Mouse (Mus musculus): ENCODE measurements at regions not wholly inside any gene's neighbourhood (a gene's known extent, or its start where the extent isn't known, plus 50 kb on each side); places are given as distances from the start of the nearest gene placed in this dataset.

- H3K4me2 ChIP-seq (ENCODE audit: low read depth, low read length) = no peak overlapping the region
- H3K9ac ChIP-seq (ENCODE audit: low read depth, low read length) = no peak overlapping the region
- no peaks in the 10 kb centered on the region for H3K4me1 ChIP-seq (ENCODE audit: control insufficient read depth, low read depth, low read length)
- ATAC-seq (ENCODE audit: low read depth) = no peak
- H3K27me3 ChIP-seq (ENCODE audit: control insufficient read depth, insufficient read depth, low read depth, low read length) = no peaks in the 10 kb centered on the region
- H3K36me3 ChIP-seq (ENCODE audit: control insufficient read depth, insufficient read depth) = no peaks in the 10 kb centered on the region
- H3K27ac ChIP-seq (ENCODE audit: low read length) = no peak overlapping the region
- WGBS (ENCODE audit: insufficient replicate concordance) = 52% methylated on average over 3 of the region's 3 CpGs
- H3K4me3 ChIP-seq (ENCODE audit: low read depth, low read length) = no peak overlapping the region
- H3K9me3 ChIP-seq (replicated peaks; ENCODE audit: control insufficient read depth, low read length) = no peaks in the 10 kb centered on the region
Measured at GRCm38 (mm10) chr7:116808475-116808874, 304.3 kb downstream of the Nucb2 start.

GRCm38 (mm10) chr7:116816494-116816893 is 312.3 kb downstream of the Nucb2 start:
- H3K4me1 ChIP-seq (ENCODE audit: control insufficient read depth, low read depth, low read length) = no peaks in the 10 kb centered on the region; the same call in 1 of the 2 replicates
- no peak overlapping the region for H3K9ac ChIP-seq (ENCODE audit: low read depth, low read length)
- ATAC-seq (ENCODE audit: low read depth) = no peak
- H3K4me2 ChIP-seq (ENCODE audit: low read depth, low read length) = no peak overlapping the region
- 51% methylated on average over 2 of the region's 2 CpGs for WGBS (ENCODE audit: insufficient replicate concordance)
- H3K4me3 ChIP-seq (ENCODE audit: low read depth, low read length) = no peak overlapping the region
- no peaks in the 10 kb centered on the region for H3K27me3 ChIP-seq (ENCODE audit: control insufficient read depth, insufficient read depth, low read depth, low read length)
- H3K9me3 ChIP-seq (replicated peaks; ENCODE audit: control insufficient read depth, low read length) = no peaks in the 10 kb centered on the region
- no peak overlapping the region for H3K27ac ChIP-seq (ENCODE audit: low read length)
- H3K36me3 ChIP-seq (ENCODE audit: control insufficient read depth, insufficient read depth) = no peaks in the 10 kb centered on the region

GRCm38 (mm10) chr7:116817991-116818390 is 313.8 kb downstream of the Nucb2 start:
- H3K4me3 ChIP-seq (ENCODE audit: low read depth, low read length) = no peak overlapping the region
- no peak overlapping the region for H3K9ac ChIP-seq (ENCODE audit: low read depth, low read length)
- no peak overlapping the region for H3K27ac ChIP-seq (ENCODE audit: low read length)
- H3K36me3 ChIP-seq (ENCODE audit: control insufficient read depth, insufficient read depth) = no peaks in the 10 kb centered on the region
- no peaks in the 10 kb centered on the region for H3K9me3 ChIP-seq (replicated peaks; ENCODE audit: control insufficient read depth, low read length)
- H3K4me1 ChIP-seq (ENCODE audit: control insufficient read depth, low read depth, low read length) = no peaks in the 10 kb centered on the region; the same call in 1 of the 2 replicates
- no peaks in the 10 kb centered on the region for H3K27me3 ChIP-seq (ENCODE audit: control insufficient read depth, insufficient read depth, low read depth, low read length)
- H3K4me2 ChIP-seq (ENCODE audit: low read depth, low read length) = no peak overlapping the region
- peak; percentile 63 for ATAC-seq (ENCODE audit: low read depth)
- 49% methylated on average over 7 of the region's 7 CpGs for WGBS (ENCODE audit: insufficient replicate concordance)

GRCm38 (mm10) chr7:116820613-116821012 is 316.4 kb downstream of the Nucb2 start:
- no peaks in the 10 kb centered on the region for H3K9me3 ChIP-seq (replicated peaks; ENCODE audit: control insufficient read depth, low read length)
- 56% methylated on average over 5 of the region's 5 CpGs for WGBS (ENCODE audit: insufficient replicate concordance)
- no peaks in the 10 kb centered on the region; the same call in 1 of the 2 replicates for H3K4me1 ChIP-seq (ENCODE audit: control insufficient read depth, low read depth, low read length)
- H3K9ac ChIP-seq (ENCODE audit: low read depth, low read length) = no peak overlapping the region
- H3K27me3 ChIP-seq (ENCODE audit: control insufficient read depth, insufficient read depth, low read depth, low read length) = no peaks in the 10 kb centered on the region
- no peak overlapping the region for H3K4me3 ChIP-seq (ENCODE audit: low read depth, low read length)
- no peak overlapping the region for H3K27ac ChIP-seq (ENCODE audit: low read length)
- no peak for ATAC-seq (ENCODE audit: low read depth)
- H3K36me3 ChIP-seq (ENCODE audit: control insufficient read depth, insufficient read depth) = no peaks in the 10 kb centered on the region
- no peak overlapping the region for H3K4me2 ChIP-seq (ENCODE audit: low read depth, low read length)

GRCm38 (mm10) chr7:116842894-116843293 is 338.7 kb downstream of the Nucb2 start:
- Histone ChIP-seq H3K4me3 (ENCODE audit: low read depth, low read length) (no peak overlapping the region), H3K4me2 (ENCODE audit: low read depth, low read length) (no peak overlapping the region), H3K9me3 (replicated peaks; ENCODE audit: control insufficient read depth, low read length) (no peaks in the 10 kb centered on the region), H3K4me1 (ENCODE audit: control insufficient read depth, low read depth, low read length) (no peaks in the 10 kb centered on the region), H3K9ac (ENCODE audit: low read depth, low read length) (no peak overlapping the region), H3K36me3 (ENCODE audit: control insufficient read depth, insufficient read depth) (no peaks in the 10 kb centered on the region), H3K27me3 (ENCODE audit: control insufficient read depth, insufficient read depth, low read depth, low read length) (no peaks in the 10 kb centered on the region), H3K27ac (ENCODE audit: low read length) (no peak overlapping the region)
- 38% methylated on average over 3 of the region's 3 CpGs for WGBS (ENCODE audit: insufficient replicate concordance)
- ATAC-seq (ENCODE audit: low read depth) = no peak

- Histone ChIP-seq H3K4me1 (ENCODE audit: control insufficient read depth, low read depth, low read length) (no peaks in the 10 kb centered on the region), H3K36me3 (ENCODE audit: control insufficient read depth, insufficient read depth) (no peaks in the 10 kb centered on the region), H3K9ac (ENCODE audit: low read depth, low read length) (no peak overlapping the region), H3K4me2 (ENCODE audit: low read depth, low read length) (no peak overlapping the region), H3K4me3 (ENCODE audit: low read depth, low read length) (no peak overlapping the region), H3K27ac (ENCODE audit: low read length) (no peak overlapping the region), H3K27me3 (ENCODE audit: control insufficient read depth, insufficient read depth, low read depth, low read length) (no peaks in the 10 kb centered on the region), H3K9me3 (replicated peaks; ENCODE audit: control insufficient read depth, low read length) (no peaks in the 10 kb centered on the region)
- 70% methylated on average over 17 of the region's 17 CpGs for WGBS (ENCODE audit: insufficient replicate concordance)
- no peak for ATAC-seq (ENCODE audit: low read depth)
Measured at GRCm38 (mm10) chr7:116847846-116848730, 343.9 kb downstream of the Nucb2 start.

GRCm38 (mm10) chr7:116853351-116853750 is 349.2 kb downstream of the Nucb2 start:
- no peak for ATAC-seq (ENCODE audit: low read depth)
- H3K4me1 ChIP-seq (ENCODE audit: control insufficient read depth, low read depth, low read length) = no peaks in the 10 kb centered on the region
- H3K4me3 ChIP-seq (ENCODE audit: low read depth, low read length) = no peak overlapping the region
- H3K27me3 ChIP-seq (ENCODE audit: control insufficient read depth, insufficient read depth, low read depth, low read length) = no peaks in the 10 kb centered on the region
- no peaks in the 10 kb centered on the region for H3K36me3 ChIP-seq (ENCODE audit: control insufficient read depth, insufficient read depth)
- H3K4me2 ChIP-seq (ENCODE audit: low read depth, low read length) = no peak overlapping the region
- no peak overlapping the region for H3K27ac ChIP-seq (ENCODE audit: low read length)
- H3K9me3 ChIP-seq (replicated peaks; ENCODE audit: control insufficient read depth, low read length) = no peaks in the 10 kb centered on the region
- WGBS (ENCODE audit: insufficient replicate concordance) = 63% methylated on average over 3 of the region's 3 CpGs
- no peak overlapping the region for H3K9ac ChIP-seq (ENCODE audit: low read depth, low read length)

- H3K27ac ChIP-seq (ENCODE audit: low read length) = no peak overlapping the region
- no peak for ATAC-seq (ENCODE audit: low read depth)
- no peaks in the 10 kb centered on the region for H3K36me3 ChIP-seq (ENCODE audit: control insufficient read depth, insufficient read depth)
- H3K4me2 ChIP-seq (ENCODE audit: low read depth, low read length) = no peak overlapping the region
- no peaks in the 10 kb centered on the region for H3K9me3 ChIP-seq (replicated peaks; ENCODE audit: control insufficient read depth, low read length)
- 56% methylated on average over 5 of the region's 5 CpGs for WGBS (ENCODE audit: insufficient replicate concordance)
- no peaks in the 10 kb centered on the region for H3K4me1 ChIP-seq (ENCODE audit: control insufficient read depth, low read depth, low read length)
- no peaks in the 10 kb centered on the region for H3K27me3 ChIP-seq (ENCODE audit: control insufficient read depth, insufficient read depth, low read depth, low read length)
- no peak overlapping the region for H3K4me3 ChIP-seq (ENCODE audit: low read depth, low read length)
- no peak overlapping the region for H3K9ac ChIP-seq (ENCODE audit: low read depth, low read length)
Measured at GRCm38 (mm10) chr7:116857141-116857540, 353.0 kb downstream of the Nucb2 start.

- H3K4me3 ChIP-seq (ENCODE audit: low read depth, low read length) = no peak overlapping the region
- H3K27ac ChIP-seq (ENCODE audit: low read length) = no peak overlapping the region
- H3K4me1 ChIP-seq (ENCODE audit: control insufficient read depth, low read depth, low read length) = no peaks in the 10 kb centered on the region
- H3K36me3 ChIP-seq (ENCODE audit: control insufficient read depth, insufficient read depth) = no peaks in the 10 kb centered on the region
- no peaks in the 10 kb centered on the region for H3K9me3 ChIP-seq (replicated peaks; ENCODE audit: control insufficient read depth, low read length)
- H3K27me3 ChIP-seq (ENCODE audit: control insufficient read depth, insufficient read depth, low read depth, low read length) = no peaks in the 10 kb centered on the region
- no peak overlapping the region for H3K9ac ChIP-seq (ENCODE audit: low read depth, low read length)
- H3K4me2 ChIP-seq (ENCODE audit: low read depth, low read length) = no peak overlapping the region
- WGBS (ENCODE audit: insufficient replicate concordance) = 64% methylated on average over 4 of the region's 4 CpGs
- ATAC-seq (ENCODE audit: low read depth) = no peak
Measured at GRCm38 (mm10) chr7:116857744-116858143, 353.6 kb downstream of the Nucb2 start.

All from liver, embryonic 16.5 days (tissue).